ENCODE assay signal across 15 mouse cellular contexts in genomic region chr16:92425875-92426274, GRCm38 (mm10). TPM values are rescaled to one million over a fixed set of nuclear protein-coding genes. Genes with fewer than 3 reads are reported as not detected.
DNase-seq lines count a peak whose midpoint lies in the region; ATAC-seq and TF ChIP-seq lines count a peak whose summit lies in the region.
"Had no signal": no experiment of that assay in that cellular context is flagged by ENCODE, and none has a peak within 500 bp of the region (broad histone marks: within the 10 kb centered on the region; RNA-seq: fewer than 3 reads in every experiment).

No protein-coding gene starts in this region.

- H3K9me3 ChIP-seq in heart, embryonic 11.5 days (replicated peaks; ENCODE audit: control insufficient read depth, low read length): no peaks in the 10 kb centered on the region
- no peaks in the 10 kb centered on the region for H3K9me3 ChIP-seq in liver, postnatal 0 days (ENCODE audit: low read length)
- no peaks in the 10 kb centered on the region for H3K9me3 ChIP-seq in ES-E14 (ENCODE audit: control insufficient read depth, insufficient read depth, low read depth, low read length)
- no peaks in the 10 kb centered on the region for H3K9me3 ChIP-seq in kidney, embryonic 14.5 days (ENCODE audit: control insufficient read depth, low read length)
- H3K9me3 ChIP-seq: embryonic facial prominence, embryonic 13.5 days had no signal

- no peak overlapping the region for H3K4me3 ChIP-seq in heart, embryonic 11.5 days (ENCODE audit: low read depth, low read length)
- no peak overlapping the region for H3K4me3 ChIP-seq in liver, postnatal 0 days (ENCODE audit: low read depth, low read length)
- H3K4me3 ChIP-seq in ES-E14 (ENCODE audit: insufficient read depth in 1 of 2, low read depth in 1 of 2, low read length in 2 of 2, poor library complexity in 1 of 2, severe bottlenecking in 1 of 2): no peak overlapping the region
- H3K4me3 ChIP-seq in kidney, embryonic 14.5 days (ENCODE audit: low read length): no peak overlapping the region
- H3K4me3 ChIP-seq: embryonic facial prominence, embryonic 13.5 days had no signal

- WGBS in heart, embryonic 11.5 days (ENCODE audit: insufficient replicate concordance): 77% methylated on average over 11 of the region's 11 CpGs
- WGBS in liver, postnatal 0 days (ENCODE audit: insufficient replicate concordance): 65% methylated on average over 11 of the region's 11 CpGs
- 67% methylated on average over 11 of the region's 11 CpGs for WGBS in kidney, embryonic 14.5 days

- in situ Hi-C loops in ES-E14 (cut with MboI; ENCODE audit: low sequenced_read_pairs in 2 of 2, unreplicated experiment in 2 of 2): no loop called here

- H3K9ac ChIP-seq in heart, embryonic 11.5 days (ENCODE audit: low read depth, low read length): no peak overlapping the region
- no peak overlapping the region for H3K9ac ChIP-seq in liver, postnatal 0 days (replicated peaks)
- no peak overlapping the region for H3K9ac ChIP-seq in ES-E14 (ENCODE audit: insufficient read depth, low read depth, low read length, poor library complexity, severe bottlenecking)
- H3K9ac ChIP-seq in kidney, embryonic 14.5 days (ENCODE audit: low read depth, low read length): no peak overlapping the region
- H3K9ac ChIP-seq: embryonic facial prominence, embryonic 13.5 days; forebrain, postnatal 0 days had no signal

- H3K4me1 ChIP-seq in heart, embryonic 11.5 days (ENCODE audit: control insufficient read depth, insufficient read depth, low read length): peaks cover 67% of the 10 kb centered on the region
- H3K4me1 ChIP-seq in liver, postnatal 0 days (ENCODE audit: insufficient read depth): peaks cover 18% of the 10 kb centered on the region
- H3K4me1 ChIP-seq in ES-E14 (ENCODE audit: control insufficient read depth in 2 of 2, insufficient read depth in 2 of 2, low read length in 2 of 2, poor library complexity in 1 of 2): peaks cover 3 to 24% of the 10 kb centered on the region in 2 experiments; a peak in 3 of 4 replicates
- 0 out of 2 replicates have a peak, but pooled peaks cover 12% of the 10 kb centered on the region for H3K4me1 ChIP-seq in kidney, embryonic 14.5 days (ENCODE audit: control insufficient read depth, insufficient read depth, low read length)

- TF ChIP-seq CTCF in liver, postnatal 0 days (IDR thresholded peaks at IDR 0.05; ENCODE audit: low read depth): no peak

- H3K4me2 ChIP-seq in heart, embryonic 11.5 days: no peak overlapping the region
- no peak overlapping the region for H3K4me2 ChIP-seq in liver, postnatal 0 days (ENCODE audit: low read depth, low read length)
- H3K4me2 ChIP-seq in kidney, embryonic 14.5 days (replicated peaks; ENCODE audit: low read depth, low read length): no peak overlapping the region
- H3K4me2 ChIP-seq: embryonic facial prominence, embryonic 13.5 days had no signal

- no peak for ATAC-seq in heart, embryonic 11.5 days (replicated peaks; ENCODE audit: insufficient number of reproducible peaks, low FRiP score, low TSS enrichment)
- peak; percentile 27; the same call in 1 of the 2 replicates for ATAC-seq in liver, postnatal 0 days
- no peak for ATAC-seq in kidney, embryonic 14.5 days (ENCODE audit: low FRiP score, low TSS enrichment)
- ATAC-seq: activated CD4-positive, CD25-positive, alpha-beta regulatory T cell, adult 4 months; forebrain, postnatal 0 days had no signal

- no peaks in the 10 kb centered on the region for H3K27me3 ChIP-seq in heart, embryonic 11.5 days (ENCODE audit: control insufficient read depth, insufficient read depth, low read length)
- H3K27me3 ChIP-seq in liver, postnatal 0 days (ENCODE audit: insufficient read depth, low read length): no peaks in the 10 kb centered on the region
- no peaks in the 10 kb centered on the region for H3K27me3 ChIP-seq in kidney, embryonic 14.5 days (ENCODE audit: control insufficient read depth, insufficient read depth, low read length)
- H3K27me3 ChIP-seq: embryonic facial prominence, embryonic 13.5 days had no signal

- H3K27ac ChIP-seq in heart, embryonic 11.5 days (ENCODE audit: low read depth, low read length): peak overlapping the region; percentile 95; the same call in 1 of the 2 replicates
- no peak overlapping the region for H3K27ac ChIP-seq in liver, postnatal 0 days (ENCODE audit: low read depth)
- H3K27ac ChIP-seq in ES-E14 (ENCODE audit: insufficient read depth, low read depth, low read length, poor library complexity, severe bottlenecking): no peak overlapping the region
- H3K27ac ChIP-seq in kidney, embryonic 14.5 days (ENCODE audit: low read depth, low read length): no peak overlapping the region
- H3K27ac ChIP-seq: embryonic facial prominence, embryonic 13.5 days had no signal

- DNase-seq in heart, adult 11 months: no peak
- DNase-seq in liver, postnatal 0 days: no peak
- no peak for DNase-seq in liver
- peak; percentile 41 for DNase-seq in ES-E14 (ENCODE audit: low read depth, low spot score)
- DNase-seq in retina, postnatal 1 day: peak; percentile 50
- no peak for DNase-seq in cerebellum, adult 9-11 months
- DNase-seq: cerebellum, postnatal 10 days; forebrain, postnatal 0 days; kidney, adult 2 months; lung, adult 2 months had no signal

- H3K36me3 ChIP-seq in heart, embryonic 11.5 days (ENCODE audit: control insufficient read depth, insufficient read depth, low read length): no peaks in the 10 kb centered on the region
- no peaks in the 10 kb centered on the region for H3K36me3 ChIP-seq in liver, postnatal 0 days (replicated peaks; ENCODE audit: insufficient read depth, low read length)
- H3K36me3 ChIP-seq in ES-E14 (ENCODE audit: control insufficient read depth, insufficient read depth, low read length, poor library complexity, severe bottlenecking): no peaks in the 10 kb centered on the region
- H3K36me3 ChIP-seq in kidney, embryonic 14.5 days (ENCODE audit: control insufficient read depth, insufficient read depth, low read length): no peaks in the 10 kb centered on the region

- TF ChIP-seq EP300 in liver, postnatal 0 days (IDR thresholded peaks at IDR 0.05; ENCODE audit: low read depth): no peak

TF ChIP-seq in ES-E14, 5 proteins besides CTCF, POLR2A, EP300 and RAD21:
- TF ChIP-seq CHD2 (IDR thresholded peaks at IDR 0.05; ENCODE audit: low read depth, low read length): no peak

RNA-seq across cellular contexts. Expression of gene Rcan1, which starts 44.8 kb away (rescaled TPM):
- 103 and 150 TPM in 2 replicates for polyA plus RNA-seq in heart, embryonic 11.5 days (2014; fragmentation: Nextera tagmentation; extraction: Ambion mirVana)
- 9.9 and 12.0 TPM in 2 replicates for polyA plus RNA-seq in liver, postnatal 0 days (2015; fragmentation: Nextera tagmentation; extraction: Ambion mirVana)
- 11.8 and 15.8 TPM in 2 replicates for total RNA-seq in ES-E14 (2012; rRNA removed)
- polyA plus RNA-seq in kidney, embryonic 14.5 days (2014; fragmentation: Nextera tagmentation; extraction: Ambion mirVana): 14.7 and 23.0 TPM in 2 replicates

RNA-seq across cellular contexts. Expression of gene Clic6, which starts 59.7 kb away (rescaled TPM):
- 0.54 and 0.59 TPM in 2 replicates for polyA plus RNA-seq in heart, embryonic 11.5 days (2014; fragmentation: Nextera tagmentation; extraction: Ambion mirVana)
- 0.31 and 0.32 TPM in 2 replicates for polyA plus RNA-seq in liver, postnatal 0 days (2015; fragmentation: Nextera tagmentation; extraction: Ambion mirVana)
- total RNA-seq in ES-E14 (2012; rRNA removed): 0.37 and 1.0 TPM in 2 replicates
- 2.0 and 3.8 TPM in 2 replicates for polyA plus RNA-seq in kidney, embryonic 14.5 days (2014; fragmentation: Nextera tagmentation; extraction: Ambion mirVana)
- total RNA-seq: megakaryocyte-erythroid progenitor cell, adult 5-6 weeks had no signal
- polyA plus RNA-seq: activated CD4-positive, CD25-positive, alpha-beta regulatory T cell, adult 4 months had no signal

Comparison
In these comparisons a context has a peak if more than half of its experiments do, and no peak if none do; other contexts are left out.
1. DNase-seq: peak in ES-E14 (single experiment) and retina, postnatal 1 day (single experiment); none in heart, adult 11 months (single experiment), liver, postnatal 0 days (single experiment), liver (single experiment) and cerebellum, adult 9-11 months (single experiment).